Mouse (Mus musculus) forebrain, postnatal 0 days (tissue): ENCODE measurements around the gene Hbs1l. TPM values are rescaled to one million over a fixed set of nuclear protein-coding genes. Genes with fewer than 3 reads are reported as not detected.

Experiments used
- ATAC-seq: fragments of 200-750 bp; cut with Nextera tagmentation; 2 replicates; pipeline ENCODE4 v1.8.0; 2017; ENCODE audit warnings: mild to moderate bottlenecking, moderate library complexity
- DNase-seq: peaks from one replicate; pipeline ENCODE4 v3.0.0-alpha.2; 2015
- H3K27ac ChIP-seq: fragments of 300-500 bp; sonication (generic); 2 replicates; pipeline ENCODE4 v1.5.1; 2014; ENCODE audit warnings: low read depth, mild to moderate bottlenecking, antibody characterized with exemption, low read length, moderate library complexity, mixed read lengths
- H3K27me3 ChIP-seq: fragments of 300-500 bp; sonication (generic); 2 replicates; pipeline ENCODE4 v1.6.1; 2014; ENCODE audit warnings: mild to moderate bottlenecking, low read length, mixed read lengths; ENCODE audit not compliant: insufficient read depth
- H3K36me3 ChIP-seq: fragments of 300-500 bp; sonication (generic); 2 replicates; pipeline ENCODE4 v1.6.1; 2014; ENCODE audit warnings: mild to moderate bottlenecking, moderate library complexity; ENCODE audit not compliant: insufficient read depth
- H3K4me1 ChIP-seq: fragments of 300-500 bp; sonication (generic); 2 replicates; pipeline ENCODE4 v1.6.1; 2014; ENCODE audit warnings: antibody characterized with exemption; ENCODE audit not compliant: insufficient read depth
- H3K4me2 ChIP-seq: fragments of 300-500 bp; sonication (generic); 2 replicates; pipeline ENCODE4 v1.6.1; 2014; ENCODE audit warnings: low read depth, mild to moderate bottlenecking, moderate library complexity
- H3K4me3 ChIP-seq: fragments of 300-500 bp; sonication (generic); 2 replicates; pipeline ENCODE4 v1.5.1; 2014; ENCODE audit warnings: low read depth, low read length, mixed read lengths
- H3K9ac ChIP-seq: fragments of 300-500 bp; sonication (generic); 2 replicates; pipeline ENCODE4 v1.6.1; 2014; ENCODE audit warnings: mild to moderate bottlenecking
- H3K9me3 ChIP-seq: fragments of 300-500 bp; sonication (generic); 2 replicates; pipeline ENCODE4 v1.6.1; 2016; ENCODE audit warnings: low read length
- CTCF ChIP-seq: sonication (generic); IDR thresholded peaks from 2 replicates; pipeline ENCODE4 v1.5.1; 2016; ENCODE audit warnings: antibody characterized with exemption, control low read depth, low read depth
- WGBS: fragments of 180-500 bp; shearing (Covaris S2); extraction: QIAGEN DNeasy Blood & Tissue Kit; methylation state at CpG from one replicate; pipeline ENCODE4 v1.1.7; 2014; 5-methylcytosine and 5-hydroxymethylcytosine counted together
- polyA plus RNA-seq: library from polyadenylated mRNA; unstranded; fragments of >200 nt; fragmentation: Nextera tagmentation; extraction: Ambion mirVana; gene quantifications from 2 replicates; pipeline ENCODE4 v1.2.1, GENCODE M21; 2015
- total RNA-seq: library from RNA; depleted of rRNA; stranded (reverse); fragments of >200 nt; gene quantifications from 2 replicates; pipeline ENCODE4 v1.2.3, GENCODE M21; 2014; rRNA removed

The Hbs1l gene
- total and polyA plus RNA-seq, 2 experiments from 2014 or later = 81.8 to 108 TPM

GRCm38 (mm10) chr10:21416184-21416583 lies 120.4 kb downstream of the Hbs1l start:
- TF ChIP-seq CTCF = no peak
- no peaks in the 10 kb centered on the region for H3K27me3 ChIP-seq
- H3K36me3 ChIP-seq = no peaks in the 10 kb centered on the region
- no peak overlapping the region for H3K4me3 ChIP-seq
- H3K27ac ChIP-seq = no peak overlapping the region
- no peaks in the 10 kb centered on the region for H3K9me3 ChIP-seq
- ATAC-seq (no peak), DNase-seq (no peak)
- no peaks in the 10 kb centered on the region for H3K4me1 ChIP-seq
- WGBS = 97% methylated on average over 5 of the region's 5 CpGs
- no peak overlapping the region for H3K9ac ChIP-seq
- H3K4me2 ChIP-seq = no peak overlapping the region

Other genes starting within 250 kb of the Hbs1l start
- 3.5 and 4.1 TPM in 2 replicates for gene Myb, start 135.0 kb upstream of the Hbs1l start, total RNA-seq
- gene Myb, start 135.0 kb upstream of the Hbs1l start, polyA plus RNA-seq = 0.91 and 1.8 TPM in 2 replicates
- 0.10 TPM in 1 of 2 replicates, not detected in the other for gene Aldh8a1, start 81.3 kb downstream of the Hbs1l start, total RNA-seq
- gene Aldh8a1, start 81.3 kb downstream of the Hbs1l start, polyA plus RNA-seq = not detected in 2 replicates